In genomic region chr11:82310336-82311045, GRCm38 (mm10) we compare ENCODE assay signal across 18 mouse cellular contexts. TPM values are rescaled to one million over a fixed set of nuclear protein-coding genes. Genes with fewer than 3 reads are reported as not detected.
A peak's percentile ranks its signal among the peaks of the same experiment; 100 is the strongest.
DNase-seq lines count a peak whose midpoint lies in the region; ATAC-seq lines count a peak whose summit lies in the region.
"Had no signal": no experiment of that assay in that cellular context is flagged by ENCODE, and none has a peak within 500 bp of the region (broad histone marks: within the 10 kb centered on the region; RNA-seq: fewer than 3 reads in every experiment).

No protein-coding gene starts in this region.

- WGBS in midbrain, embryonic 12.5 days = 22% methylated on average over 12 of the region's 12 CpGs
- 30% methylated on average over 11 of the region's 12 CpGs for WGBS in midbrain, embryonic 10.5 days
- 24% methylated on average over 11 of the region's 12 CpGs for WGBS in hindbrain, embryonic 14.5 days
- WGBS in neural tube, embryonic 14.5 days = 18% methylated on average over 12 of the region's 12 CpGs

- no peak overlapping the region for H3K27ac ChIP-seq in midbrain, embryonic 12.5 days (replicated peaks)
- no peak overlapping the region for H3K27ac ChIP-seq in midbrain, embryonic 10.5 days (replicated peaks)
- peak overlapping the region; percentile 67 for H3K27ac ChIP-seq in hindbrain, embryonic 14.5 days
- no peak overlapping the region for H3K27ac ChIP-seq in neural tube, embryonic 14.5 days (ENCODE audit: low read depth, low read length)
- H3K27ac ChIP-seq: heart, embryonic 15.5 days; lung, embryonic 15.5 days had no signal

- no peaks in the 10 kb centered on the region for H3K36me3 ChIP-seq in midbrain, embryonic 12.5 days
- no peaks in the 10 kb centered on the region for H3K36me3 ChIP-seq in midbrain, embryonic 10.5 days
- no peaks in the 10 kb centered on the region for H3K36me3 ChIP-seq in hindbrain, embryonic 14.5 days (replicated peaks; ENCODE audit: control insufficient read depth, insufficient read depth)
- H3K36me3 ChIP-seq in neural tube, embryonic 14.5 days (ENCODE audit: control insufficient read depth, insufficient read depth, low read length) = no peaks in the 10 kb centered on the region
- H3K36me3 ChIP-seq: heart, embryonic 15.5 days; lung, embryonic 15.5 days had no signal

- peak; percentile 54 to 80 for DNase-seq in cerebellum, postnatal 14 days
- DNase-seq in cerebellum, adult 8-10 months = no peak
- no peak for DNase-seq in midbrain, embryonic 10.5 days (ENCODE audit: low spot score)
- DNase-seq in hindbrain, embryonic 14.5 days (ENCODE audit: low spot score) = peak; percentile 29
- no peak for DNase-seq in adrenal gland, postnatal 14 days
- DNase-seq in urinary bladder, postnatal 25 days (ENCODE audit: low spot score) = no peak
- DNase-seq: adrenal gland, adult 2 months; gastrocnemius, postnatal 14 days; kidney, postnatal 25 days; layer of hippocampus, postnatal 36 days had no signal

- ATAC-seq in midbrain, embryonic 12.5 days (ENCODE audit: low FRiP score, low read depth) = no peak
- ATAC-seq in hindbrain, embryonic 14.5 days (ENCODE audit: low FRiP score) = peak; percentile 48; the same call in 1 of the 2 replicates
- peak; percentile 21; the same call in 1 of the 2 replicates for ATAC-seq in neural tube, embryonic 14.5 days (ENCODE audit: low read depth)

- H3K4me3 ChIP-seq in midbrain, embryonic 12.5 days = no peak overlapping the region
- no peak overlapping the region for H3K4me3 ChIP-seq in midbrain, embryonic 10.5 days
- peak overlapping the region; percentile 13 for H3K4me3 ChIP-seq in hindbrain, embryonic 14.5 days (replicated peaks; ENCODE audit: low read length)
- H3K4me3 ChIP-seq in neural tube, embryonic 14.5 days (ENCODE audit: low read depth, low read length) = no peak overlapping the region
- H3K4me3 ChIP-seq: heart, embryonic 15.5 days; lung, embryonic 15.5 days had no signal

- peaks cover 12% of the 10 kb centered on the region for H3K4me1 ChIP-seq in midbrain, embryonic 12.5 days
- peaks cover 7% of the 10 kb centered on the region for H3K4me1 ChIP-seq in midbrain, embryonic 10.5 days
- H3K4me1 ChIP-seq in hindbrain, embryonic 14.5 days (replicated peaks; ENCODE audit: control insufficient read depth, insufficient read depth, low read length) = peaks cover 9% of the 10 kb centered on the region
- no peaks in the 10 kb centered on the region for H3K4me1 ChIP-seq in neural tube, embryonic 14.5 days (ENCODE audit: control insufficient read depth, insufficient read depth, low read length)
- H3K4me1 ChIP-seq: heart, embryonic 15.5 days; lung, embryonic 15.5 days had no signal

- peak overlapping the region; percentile 26 for H3K4me2 ChIP-seq in midbrain, embryonic 12.5 days (replicated peaks)
- peak overlapping the region; percentile 48 for H3K4me2 ChIP-seq in hindbrain, embryonic 14.5 days (replicated peaks)
- H3K4me2 ChIP-seq in neural tube, embryonic 14.5 days (ENCODE audit: low read depth, low read length) = 0 out of 2 replicates have a peak overlapping the region, but pooled peaks have one; percentile 29
- H3K4me2 ChIP-seq: heart, embryonic 15.5 days; lung, embryonic 15.5 days had no signal

- no peak overlapping the region for H3K9ac ChIP-seq in midbrain, embryonic 12.5 days (replicated peaks)
- 0 out of 2 replicates have a peak overlapping the region, but pooled peaks have one; percentile 34 for H3K9ac ChIP-seq in hindbrain, embryonic 14.5 days
- H3K9ac ChIP-seq in neural tube, embryonic 14.5 days (replicated peaks; ENCODE audit: low read depth, low read length) = no peak overlapping the region
- H3K9ac ChIP-seq: heart, embryonic 15.5 days; lung, embryonic 15.5 days had no signal

- H3K9me3 ChIP-seq in midbrain, embryonic 12.5 days = no peaks in the 10 kb centered on the region
- no peaks in the 10 kb centered on the region for H3K9me3 ChIP-seq in midbrain, embryonic 10.5 days (replicated peaks)
- no peaks in the 10 kb centered on the region for H3K9me3 ChIP-seq in hindbrain, embryonic 14.5 days (ENCODE audit: control insufficient read depth, low read length)
- H3K9me3 ChIP-seq in neural tube, embryonic 14.5 days (ENCODE audit: control insufficient read depth, low read length) = no peaks in the 10 kb centered on the region
- H3K9me3 ChIP-seq: heart, embryonic 15.5 days; lung, embryonic 15.5 days had no signal

- peaks cover 5% of the 10 kb centered on the region; the same call in 1 of the 2 replicates for H3K27me3 ChIP-seq in midbrain, embryonic 12.5 days
- no peaks in the 10 kb centered on the region for H3K27me3 ChIP-seq in midbrain, embryonic 10.5 days (ENCODE audit: low read depth, poor library complexity, severe bottlenecking)
- no peaks in the 10 kb centered on the region for H3K27me3 ChIP-seq in hindbrain, embryonic 14.5 days (ENCODE audit: control insufficient read depth, insufficient read depth, low read length)
- no peaks in the 10 kb centered on the region for H3K27me3 ChIP-seq in neural tube, embryonic 14.5 days (ENCODE audit: control insufficient read depth, insufficient read depth, low read length)
- H3K27me3 ChIP-seq: heart, embryonic 15.5 days; lung, embryonic 15.5 days had no signal

RNA-seq across cellular contexts. Expression of gene Ccl1, which starts 5.0 kb away (rescaled TPM):
- not detected in 2 replicates for polyA plus RNA-seq in midbrain, embryonic 12.5 days (2016; fragmentation: Nextera tagmentation; extraction: Ambion mirVana)
- polyA plus RNA-seq in midbrain, embryonic 10.5 days (2016; fragmentation: Nextera tagmentation; extraction: Ambion mirVana) = not detected in 2 replicates
- polyA plus RNA-seq in hindbrain, embryonic 14.5 days (2014; fragmentation: Nextera tagmentation; extraction: Ambion mirVana) = 1.1 TPM in 1 of 2 replicates, not detected in the other
- polyA plus RNA-seq in neural tube, embryonic 14.5 days (2014; fragmentation: Nextera tagmentation; extraction: Ambion mirVana) = 0.98 and 1.6 TPM in 2 replicates
- not detected in 2 replicates for total RNA-seq in adrenal gland, postnatal 14 days (2021)
- total RNA-seq: adrenal gland, adult 2 months; gastrocnemius, postnatal 14 days; layer of hippocampus, postnatal 36 days; liver, adult 2 months; megakaryocyte-erythroid progenitor cell, adult 5-6 weeks had no signal
- polyA plus RNA-seq: adrenal gland, adult 2 months; cortical plate, adult 2 months; heart, embryonic 15.5 days; intestine, embryonic 14.5 days; liver, adult 2 months; lung, embryonic 15.5 days had no signal

Comparison
In these comparisons a context has a peak if more than half of its experiments do, and no peak if none do; other contexts are left out.
1. DNase-seq: peak in cerebellum, postnatal 14 days (2 of 2) and hindbrain, embryonic 14.5 days (single experiment); none in cerebellum, adult 8-10 months (single experiment), midbrain, embryonic 10.5 days (single experiment), adrenal gland, postnatal 14 days (single experiment) and urinary bladder, postnatal 25 days (single experiment).
2. Peak in every context shown above with its lines, with median percentiles within 50 percentile points of each other: H3K4me2 ChIP-seq.